Mouse (Mus musculus) liver, embryonic 16.5 days (tissue): ENCODE results near the gene Parp3. TPM values are rescaled to one million over a fixed set of nuclear protein-coding genes. Genes with fewer than 3 reads are reported as not detected.
A peak's percentile ranks its signal among the peaks of the same experiment; 100 is the strongest.

Experiments used
- ATAC-seq: fragments of 200-750 bp; cut with Nextera tagmentation; 2 replicates; pipeline ENCODE4 v1.8.0; 2017; ENCODE audit warnings: low read depth, mild to moderate bottlenecking, moderate number of reproducible peaks, moderate library complexity
- H3K27ac ChIP-seq: fragments of 300-500 bp; sonication (generic); 2 replicates; pipeline ENCODE4 v1.5.1; 2014; ENCODE audit warnings: mild to moderate bottlenecking, low read length
- H3K27me3 ChIP-seq: fragments of 300-500 bp; sonication (generic); 2 replicates; pipeline ENCODE4 v1.6.1; 2014; ENCODE audit warnings: low read depth, low read length, mixed read lengths; ENCODE audit not compliant: control insufficient read depth, insufficient read depth
- H3K36me3 ChIP-seq: fragments of 300-500 bp; sonication (generic); 2 replicates; pipeline ENCODE4 v1.6.1; 2014; ENCODE audit warnings: mild to moderate bottlenecking; ENCODE audit not compliant: control insufficient read depth, insufficient read depth
- H3K4me1 ChIP-seq: fragments of 300-500 bp; sonication (generic); 2 replicates; pipeline ENCODE4 v1.6.1; 2014; ENCODE audit warnings: low read depth, low read length, mixed read lengths; ENCODE audit not compliant: control insufficient read depth
- H3K4me2 ChIP-seq: fragments of 300-500 bp; sonication (generic); 2 replicates; pipeline ENCODE4 v1.6.1; 2014; ENCODE audit warnings: low read depth, low read length, mixed read lengths
- H3K4me3 ChIP-seq: fragments of 300-500 bp; sonication (generic); 2 replicates; pipeline ENCODE4 v1.5.1; 2014; ENCODE audit warnings: low read depth, mild to moderate bottlenecking, low read length
- H3K9ac ChIP-seq: fragments of 300-500 bp; sonication (generic); 2 replicates; pipeline ENCODE4 v1.6.1; 2014; ENCODE audit warnings: low read depth, low read length
- H3K9me3 ChIP-seq: fragments of 300-500 bp; sonication (generic); replicated peaks from 2 replicates; pipeline ENCODE4 v1.6.1; 2016; ENCODE audit warnings: low read length; ENCODE audit not compliant: control insufficient read depth
- WGBS: fragments of 180-500 bp; shearing (Covaris S2); extraction: QIAGEN DNeasy Blood & Tissue Kit; methylation state at CpG from one replicate; pipeline ENCODE4 v1.1.7; 2014; ENCODE audit not compliant: insufficient replicate concordance; 5-methylcytosine and 5-hydroxymethylcytosine counted together
- polyA plus RNA-seq: library from polyadenylated mRNA; unstranded; fragments of >200 nt; fragmentation: Nextera tagmentation; extraction: Ambion mirVana; gene quantifications from 2 replicates; pipeline ENCODE4 v1.2.1, GENCODE M21; 2015

Parp3 gene
- polyA plus RNA-seq, 1 experiment from 2014 or later, result 1.3 TPM

GRCm38 (mm10) chr9:106457163-106457559 lies 19.6 kb downstream of the Parp3 start:
- no peak overlapping the region for H3K27ac ChIP-seq
- no peak for ATAC-seq
- H3K4me1 ChIP-seq, result peaks cover 14% of the 10 kb centered on the region
- H3K9me3 ChIP-seq, result no peaks in the 10 kb centered on the region
- H3K9ac ChIP-seq, result no peak overlapping the region
- peaks cover 31% of the 10 kb centered on the region for H3K27me3 ChIP-seq
- WGBS, result 76% methylated on average over 9 of the region's 9 CpGs
- H3K36me3 ChIP-seq, result no peaks in the 10 kb centered on the region
- no peak overlapping the region for H3K4me3 ChIP-seq
- no peak overlapping the region for H3K4me2 ChIP-seq

- no peak for ATAC-seq
- Histone ChIP-seq H3K27ac (no peak overlapping the region), H3K27me3 (peaks cover 31% of the 10 kb centered on the region), H3K9ac (no peak overlapping the region), H3K9me3 (no peaks in the 10 kb centered on the region), H3K4me2 (no peak overlapping the region), H3K4me3 (no peak overlapping the region), H3K36me3 (no peaks in the 10 kb centered on the region), H3K4me1 (peaks cover 14% of the 10 kb centered on the region)
- WGBS, result 65% methylated on average over 15 of the region's 15 CpGs
Observed at GRCm38 (mm10) chr9:106456325-106457162, 20.2 kb downstream of the Parp3 start.

DNA sequence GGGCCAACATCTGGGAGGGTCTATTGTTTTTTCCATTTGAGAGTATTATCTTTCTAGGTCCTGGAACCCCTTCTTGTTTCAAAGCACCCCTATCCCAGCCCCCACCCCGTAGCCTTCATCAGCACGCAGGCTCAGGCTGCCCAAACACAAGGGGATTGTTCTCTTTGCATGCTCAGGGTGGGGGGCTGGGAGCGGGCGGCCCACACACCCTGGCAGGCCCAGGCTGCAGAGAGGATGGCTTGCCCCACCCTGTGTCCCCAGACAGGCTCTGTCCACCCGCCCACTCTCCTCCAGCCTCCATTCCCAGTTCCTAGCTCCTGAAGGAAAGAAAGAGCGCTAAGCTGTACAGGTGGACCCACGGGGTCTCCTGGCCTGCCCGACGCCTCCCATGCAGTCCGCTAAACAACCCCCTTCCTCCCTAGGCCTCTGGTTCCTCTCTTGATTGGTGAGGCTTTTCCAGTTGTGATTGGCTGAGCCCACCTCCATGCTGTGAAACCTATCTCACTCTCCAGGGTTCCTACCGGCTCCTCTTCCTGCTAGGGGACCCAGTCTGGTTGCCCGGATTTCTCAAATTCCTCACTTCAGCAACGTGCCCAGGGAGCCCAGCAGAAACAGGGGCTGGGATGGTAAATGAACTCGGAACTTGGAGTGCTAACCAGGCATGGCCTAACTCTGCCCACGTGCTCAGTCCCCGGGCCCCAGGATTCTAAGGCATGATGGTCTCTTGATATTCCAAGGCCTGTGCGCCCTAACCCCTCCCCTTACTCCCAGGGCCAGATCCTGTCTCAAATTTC lies 21.7 kb downstream of the Parp3 start:
- H3K27ac ChIP-seq, result no peak overlapping the region
- H3K9me3 ChIP-seq, result no peaks in the 10 kb centered on the region
- H3K36me3 ChIP-seq, result no peaks in the 10 kb centered on the region
- peak overlapping the region; percentile 38; the same call in 1 of the 2 replicates for H3K4me2 ChIP-seq
- H3K4me1 ChIP-seq, result peaks cover 19% of the 10 kb centered on the region
- H3K4me3 ChIP-seq, result peak overlapping the region; percentile 13; the same call in 1 of the 2 replicates
- H3K9ac ChIP-seq, result no peak overlapping the region; the same call in 1 of the 2 replicates
- ATAC-seq, result no peak
- WGBS, result 25% methylated on average over 17 of the region's 17 CpGs
- H3K27me3 ChIP-seq, result peaks cover 31% of the 10 kb centered on the region

- ATAC-seq, result peak; percentile 3; the same call in 1 of the 2 replicates
- H3K4me1 ChIP-seq, result peaks cover 19% of the 10 kb centered on the region
- WGBS, result 8% methylated on average over 19 of the region's 20 CpGs
Observed at GRCm38 (mm10) chr9:106454071-106454761, 22.5 kb downstream of the Parp3 start.

GRCm38 (mm10) chr9:106453271-106454070 lies 23.3 kb downstream of the Parp3 start, which contains the start of gene Pcbp4:
TSS of gene Pcbp4 (plus strand) at chr9:106453291.
- peak within 1 kb of the TSS; percentile 47 for H3K27ac ChIP-seq
- peaks cover 22% of the 10 kb centered on the region for H3K4me1 ChIP-seq
- H3K9ac ChIP-seq, result peak within 1 kb of the TSS; percentile 47
- under 1% methylated on average over 53 of the region's 74 CpGs for WGBS
- H3K4me3 ChIP-seq, result peak within 1 kb of the TSS; percentile 65
- no peaks in the 10 kb centered on the region for H3K9me3 ChIP-seq
- peaks cover 31% of the 10 kb centered on the region for H3K27me3 ChIP-seq
- ATAC-seq, result peak; percentile 73
- peak within 1 kb of the TSS; percentile 76 for H3K4me2 ChIP-seq
- H3K36me3 ChIP-seq, result no peaks in the 10 kb centered on the region

More at GRCm38 (mm10) chr9:106454071-106454761, 22.5 kb downstream of the Parp3 start:
- H3K9me3 ChIP-seq, result no peaks in the 10 kb centered on the region
- H3K4me2 ChIP-seq, result peak overlapping the region; percentile 76
- H3K36me3 ChIP-seq, result no peaks in the 10 kb centered on the region
- H3K9ac ChIP-seq, result peak overlapping the region; percentile 47
- no peak overlapping the region; the same call in 1 of the 2 replicates for H3K27ac ChIP-seq
- peak overlapping the region; percentile 65 for H3K4me3 ChIP-seq
- H3K27me3 ChIP-seq, result peaks cover 31% of the 10 kb centered on the region

GRCm38 (mm10) chr9:106452821-106453220 lies 23.9 kb downstream of the Parp3 start:
- Histone ChIP-seq H3K36me3 (no peaks in the 10 kb centered on the region), H3K4me1 (peaks cover 28% of the 10 kb centered on the region), H3K9me3 (no peaks in the 10 kb centered on the region), H3K27ac (no peak overlapping the region; the same call in 1 of the 2 replicates), H3K9ac (no peak overlapping the region), H3K4me3 (peak overlapping the region; percentile 65; the same call in 1 of the 2 replicates), H3K4me2 (peak overlapping the region; percentile 76), H3K27me3 (peaks cover 31% of the 10 kb centered on the region)
- 28% methylated on average over 7 of the region's 7 CpGs for WGBS
- ATAC-seq, result peak; percentile 14; the same call in 1 of the 2 replicates

GRCm38 (mm10) chr9:106452351-106452750 lies 24.4 kb downstream of the Parp3 start:
- Histone ChIP-seq H3K4me3 (no peak overlapping the region), H3K9ac (no peak overlapping the region), H3K9me3 (no peaks in the 10 kb centered on the region), H3K27me3 (peaks cover 31% of the 10 kb centered on the region), H3K36me3 (no peaks in the 10 kb centered on the region), H3K4me1 (peaks cover 31% of the 10 kb centered on the region), H3K27ac (no peak overlapping the region), H3K4me2 (no peak overlapping the region)
- WGBS, result 50% methylated on average over 6 of the region's 6 CpGs
- no peak for ATAC-seq

DNA sequence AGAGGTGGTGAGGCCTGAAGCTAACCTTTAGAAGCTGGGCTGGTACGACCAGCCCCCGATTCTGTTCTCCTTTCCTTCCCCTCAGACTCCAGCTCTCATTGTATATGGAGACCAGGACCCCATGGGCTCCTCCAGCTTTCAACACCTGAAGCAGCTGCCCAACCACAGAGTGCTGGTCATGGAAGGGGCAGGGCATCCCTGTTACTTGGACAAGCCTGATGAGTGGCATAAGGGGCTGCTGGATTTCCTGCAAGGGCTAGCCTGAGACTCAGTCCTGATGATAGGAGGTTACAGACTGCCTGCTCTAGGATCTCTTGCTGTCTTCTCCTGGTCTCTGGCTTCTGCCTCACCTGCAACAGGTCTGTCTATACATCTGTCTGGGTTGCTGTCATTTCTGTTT lies 24.9 kb downstream of the Parp3 start:
- 34% methylated on average over 2 of the region's 2 CpGs for WGBS
- Histone ChIP-seq H3K4me1 (peaks cover 34% of the 10 kb centered on the region), H3K4me3 (no peak overlapping the region), H3K9me3 (no peaks in the 10 kb centered on the region), H3K27ac (no peak overlapping the region), H3K36me3 (no peaks in the 10 kb centered on the region), H3K4me2 (no peak overlapping the region), H3K9ac (no peak overlapping the region), H3K27me3 (peaks cover 31% of the 10 kb centered on the region)
- ATAC-seq, result no peak
